Mouse (Mus musculus): ENCODE results near the gene Col18a1. TPM values are rescaled to one million over a fixed set of nuclear protein-coding genes. Genes with fewer than 3 reads are reported as not detected.

Gene Col18a1
- polyA plus RNA-seq, 1 experiment, result 402 TPM

DNA sequence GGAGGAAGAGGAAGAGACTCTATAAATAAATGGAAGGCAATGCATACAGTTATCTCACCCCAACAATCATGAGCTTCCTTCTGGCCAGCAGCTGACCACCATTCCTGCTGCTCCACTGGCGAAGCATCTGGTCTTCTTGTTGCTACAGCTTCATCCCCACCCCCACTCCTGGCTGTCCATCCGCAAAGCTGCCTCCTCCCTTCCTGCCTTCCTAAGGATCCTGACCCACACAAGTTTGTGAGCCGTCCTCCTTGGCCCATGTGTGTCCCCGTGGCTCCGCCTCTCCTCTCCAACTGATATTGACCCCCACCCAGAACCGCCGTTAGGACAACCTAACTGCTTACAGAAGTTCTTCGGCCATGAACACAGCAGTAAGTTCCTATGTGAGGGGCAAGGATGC lies 16.3 kb downstream of the Col18a1 start:
- no peak for TF ChIP-seq MAX (IDR thresholded peaks at IDR 0.05; ENCODE audit: low read depth)
- Histone ChIP-seq H3K4me3 (no peak overlapping the region), H3K79me2 (ENCODE audit: control insufficient read depth, insufficient read depth) (peaks cover 93% of the 10 kb centered on the region), H3K4me2 (ENCODE audit: low read depth) (no peak overlapping the region), H3ac (ENCODE audit: control insufficient read depth, insufficient read length) (no peak overlapping the region), H3K27me3 (ENCODE audit: control insufficient read depth, insufficient read depth, insufficient read length) (no peaks in the 10 kb centered on the region), H3K36me3 (ENCODE audit: control insufficient read depth, insufficient read depth) (peaks cover 13% of the 10 kb centered on the region)

DNA sequence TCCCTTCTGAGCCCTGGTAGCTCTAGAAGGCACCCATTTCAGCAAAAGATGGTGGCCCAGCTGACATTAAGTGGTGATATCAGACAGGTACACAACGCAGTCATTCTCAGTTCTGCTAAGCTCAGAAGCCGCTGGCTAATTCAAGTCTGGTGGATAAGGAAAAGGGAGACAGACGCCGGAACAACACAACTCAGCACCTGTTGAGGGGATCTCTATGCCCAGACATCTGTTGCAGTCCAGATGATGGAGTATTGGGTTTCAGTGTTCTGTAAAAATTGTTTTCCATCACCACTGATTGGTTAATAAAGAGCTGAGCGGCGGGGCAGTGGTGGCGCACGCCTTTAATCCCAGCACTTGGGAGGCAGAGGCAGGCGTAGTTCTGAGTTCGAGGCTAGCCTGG lies 18.8 kb downstream of the Col18a1 start:
- H3ac ChIP-seq (ENCODE audit: control insufficient read depth, insufficient read length), result no peak overlapping the region
- no peak overlapping the region for H3K4me3 ChIP-seq
- TF ChIP-seq CEBPB (IDR thresholded peaks at IDR 0.05; ENCODE audit: insufficient read depth, poor library complexity, severe bottlenecking) (no peak), TCF12 (IDR thresholded peaks at IDR 0.05; ENCODE audit: insufficient read depth, poor library complexity, severe bottlenecking) (peak; percentile 16), REST (IDR thresholded peaks at IDR 0.05; ENCODE audit: insufficient read depth, insufficient read length) (no peak), TCF3 (IDR thresholded peaks at IDR 0.05; ENCODE audit: insufficient read length, low read depth) (no peak), E2F4 (IDR thresholded peaks at IDR 0.05; ENCODE audit: insufficient read depth) (no peak), USF1 (IDR thresholded peaks at IDR 0.05; ENCODE audit: low read depth) (no peak), MAX (IDR thresholded peaks at IDR 0.05; ENCODE audit: low read depth) (no peak), SRF (IDR thresholded peaks at IDR 0.05; ENCODE audit: control insufficient read depth, insufficient read length, low read depth) (no peak), POLR2AphosphoS2 (IDR thresholded peaks at IDR 0.05; ENCODE audit: insufficient read length, low read depth) (no peak), MYOG (IDR thresholded peaks at IDR 0.05; ENCODE audit: control insufficient read depth in 1 of 3, insufficient read depth in 1 of 3, insufficient read length in 2 of 3, low read depth in 2 of 3) (peak in 1 of 3 experiments; percentile 54), MYOD1 (IDR thresholded peaks at IDR 0.05; ENCODE audit: control insufficient read depth in 1 of 3, insufficient read length in 2 of 3, low read depth in 2 of 3) (peak in 2 of 3 experiments; percentile 74 to 77)
- peaks cover 5% of the 10 kb centered on the region for H3K36me3 ChIP-seq (ENCODE audit: control insufficient read depth, insufficient read depth)
- H3K4me2 ChIP-seq (ENCODE audit: low read depth), result no peak overlapping the region
- H3K27me3 ChIP-seq (ENCODE audit: control insufficient read depth, insufficient read depth, insufficient read length), result no peaks in the 10 kb centered on the region
- peaks cover 93% of the 10 kb centered on the region for H3K79me2 ChIP-seq (ENCODE audit: control insufficient read depth, insufficient read depth)

DNA sequence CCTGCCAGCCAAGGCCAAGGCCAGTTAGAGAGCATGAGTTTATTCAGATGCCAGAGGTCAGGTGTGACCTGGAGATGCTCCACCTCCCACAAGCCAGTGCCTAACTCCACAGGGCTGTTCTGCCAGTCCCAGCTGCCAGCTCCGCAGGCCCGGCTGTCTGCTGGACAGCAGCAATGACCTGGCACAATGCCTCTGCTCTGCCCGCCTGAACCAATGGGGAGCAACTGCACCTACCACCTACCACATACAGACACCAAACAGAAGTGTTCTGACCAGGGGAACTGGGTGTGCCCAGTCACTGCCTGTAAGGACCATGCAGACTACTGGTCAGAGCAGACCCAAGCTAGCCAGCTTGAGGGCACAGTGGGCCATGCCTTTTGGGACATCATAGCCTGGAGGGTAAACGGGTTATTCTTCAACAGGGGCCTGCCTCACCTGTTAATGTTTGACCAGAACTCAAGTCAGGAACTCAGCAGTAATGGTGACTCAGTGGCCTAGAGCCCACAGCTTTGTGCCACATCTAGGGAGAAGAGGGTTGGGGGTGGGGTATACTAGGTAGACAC lies 19.4 kb downstream of the Col18a1 start:
- Histone ChIP-seq H3K27me3 (ENCODE audit: control insufficient read depth, insufficient read depth, insufficient read length) (no peaks in the 10 kb centered on the region), H3K4me2 (ENCODE audit: low read depth) (no peak overlapping the region), H3K36me3 (ENCODE audit: control insufficient read depth, insufficient read depth) (peaks cover 7% of the 10 kb centered on the region), H3K79me2 (ENCODE audit: control insufficient read depth, insufficient read depth) (peaks cover 93% of the 10 kb centered on the region), H3K4me3 (no peak overlapping the region), H3ac (ENCODE audit: control insufficient read depth, insufficient read length) (no peak overlapping the region)
- TF ChIP-seq MYOG (IDR thresholded peaks at IDR 0.05; ENCODE audit: control insufficient read depth in 1 of 3, insufficient read depth in 1 of 3, insufficient read length in 2 of 3, low read depth in 2 of 3) (peak in 2 of 3 experiments; percentile 50 to 85), TCF12 (IDR thresholded peaks at IDR 0.05; ENCODE audit: insufficient read depth, poor library complexity, severe bottlenecking) (peak; percentile 17), MYOD1 (IDR thresholded peaks at IDR 0.05; ENCODE audit: control insufficient read depth in 1 of 3, insufficient read length in 2 of 3, low read depth in 2 of 3) (peak in 2 of 3 experiments; percentile 34 to 79), MAX (IDR thresholded peaks at IDR 0.05; ENCODE audit: low read depth) (no peak), TCF3 (IDR thresholded peaks at IDR 0.05; ENCODE audit: insufficient read length, low read depth) (no peak), REST (IDR thresholded peaks at IDR 0.05; ENCODE audit: insufficient read depth, insufficient read length) (peak; percentile 53)

DNA sequence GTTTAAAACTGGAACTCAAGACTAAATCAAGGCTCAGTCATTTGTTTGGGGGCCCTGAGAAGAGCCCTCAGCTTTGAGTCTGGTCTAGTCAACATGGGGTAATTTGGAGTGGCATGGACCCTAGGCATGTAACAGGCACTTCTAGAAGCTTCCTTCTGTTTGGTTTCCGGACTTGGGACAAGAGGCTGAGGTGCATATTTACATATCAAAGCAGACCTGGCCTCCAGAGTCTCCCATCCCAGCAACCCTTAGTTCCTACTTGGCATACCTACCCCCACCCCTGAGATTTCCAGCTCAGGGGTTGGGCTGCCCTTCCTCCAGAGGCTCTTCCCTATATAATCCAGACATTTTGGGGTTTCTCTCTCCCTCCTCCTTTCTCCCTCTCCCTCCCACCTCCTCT lies 20.4 kb downstream of the Col18a1 start:
- Histone ChIP-seq H3K79me2 (ENCODE audit: control insufficient read depth, insufficient read depth) (peaks cover 93% of the 10 kb centered on the region), H3K36me3 (ENCODE audit: control insufficient read depth, insufficient read depth) (peaks cover 13% of the 10 kb centered on the region), H3K4me3 (no peak overlapping the region), H3ac (ENCODE audit: control insufficient read depth, insufficient read length) (no peak overlapping the region), H3K4me2 (ENCODE audit: low read depth) (no peak overlapping the region), H3K27me3 (ENCODE audit: control insufficient read depth, insufficient read depth, insufficient read length) (no peaks in the 10 kb centered on the region)
- TF ChIP-seq E2F4 (IDR thresholded peaks at IDR 0.05; ENCODE audit: insufficient read depth) (no peak), USF1 (IDR thresholded peaks at IDR 0.05; ENCODE audit: low read depth) (no peak), MAX (IDR thresholded peaks at IDR 0.05; ENCODE audit: low read depth) (no peak), CEBPB (IDR thresholded peaks at IDR 0.05; ENCODE audit: insufficient read depth, poor library complexity, severe bottlenecking) (no peak), POLR2A (IDR thresholded peaks at IDR 0.05; ENCODE audit: insufficient read length, low read depth) (no peak), TCF12 (IDR thresholded peaks at IDR 0.05; ENCODE audit: insufficient read depth, poor library complexity, severe bottlenecking) (no peak), REST (IDR thresholded peaks at IDR 0.05; ENCODE audit: insufficient read depth, insufficient read length) (no peak), POLR2AphosphoS2 (IDR thresholded peaks at IDR 0.05; ENCODE audit: insufficient read length, low read depth) (no peak), SRF (IDR thresholded peaks at IDR 0.05; ENCODE audit: control insufficient read depth, insufficient read length, low read depth) (no peak), TCF3 (IDR thresholded peaks at IDR 0.05; ENCODE audit: insufficient read length, low read depth) (no peak), MYOG (IDR thresholded peaks at IDR 0.05; ENCODE audit: control insufficient read depth in 1 of 3, insufficient read depth in 1 of 3, insufficient read length in 2 of 3, low read depth in 2 of 3) (no peak), MYOD1 (IDR thresholded peaks at IDR 0.05; ENCODE audit: control insufficient read depth in 1 of 3, insufficient read length in 2 of 3, low read depth in 2 of 3) (no peak)

DNA sequence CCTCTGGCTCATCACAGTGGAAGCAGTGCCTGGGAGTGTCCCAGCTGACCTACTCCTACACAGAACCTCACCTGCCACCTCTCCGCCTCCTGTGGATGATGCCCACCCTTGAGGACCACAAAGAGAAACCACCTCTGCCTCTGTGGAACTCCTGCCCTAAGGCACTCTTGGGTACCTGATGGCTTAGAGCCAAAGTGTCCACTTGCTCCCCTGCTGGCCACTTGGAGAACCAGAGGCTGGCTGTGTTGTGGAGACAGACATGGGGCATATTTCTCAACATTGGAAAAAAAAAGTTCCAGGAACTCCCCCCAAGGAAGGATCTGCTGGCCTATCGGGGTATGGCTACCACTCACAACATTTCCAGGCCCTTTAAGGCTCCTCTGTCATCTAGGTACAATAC lies 22.0 kb downstream of the Col18a1 start:
- no peak overlapping the region for H3ac ChIP-seq (ENCODE audit: control insufficient read depth, insufficient read length)
- no peak overlapping the region for H3K4me2 ChIP-seq (ENCODE audit: low read depth)
- peaks cover 12% of the 10 kb centered on the region for H3K36me3 ChIP-seq (ENCODE audit: control insufficient read depth, insufficient read depth)
- peaks cover 98% of the 10 kb centered on the region for H3K79me2 ChIP-seq (ENCODE audit: control insufficient read depth, insufficient read depth)
- TF ChIP-seq MAX (IDR thresholded peaks at IDR 0.05; ENCODE audit: low read depth), result no peak
- no peak for TF ChIP-seq TCF12 (IDR thresholded peaks at IDR 0.05; ENCODE audit: insufficient read depth, poor library complexity, severe bottlenecking)
- no peak for TF ChIP-seq TCF3 (IDR thresholded peaks at IDR 0.05; ENCODE audit: insufficient read length, low read depth)
- TF ChIP-seq SRF (IDR thresholded peaks at IDR 0.05; ENCODE audit: control insufficient read depth, insufficient read length, low read depth), result no peak
- no peak for TF ChIP-seq CEBPB (IDR thresholded peaks at IDR 0.05; ENCODE audit: insufficient read depth, poor library complexity, severe bottlenecking)
- no peak for TF ChIP-seq MYOG (IDR thresholded peaks at IDR 0.05; ENCODE audit: control insufficient read depth in 1 of 3, insufficient read depth in 1 of 3, insufficient read length in 2 of 3, low read depth in 2 of 3)
- no peak for TF ChIP-seq USF1 (IDR thresholded peaks at IDR 0.05; ENCODE audit: low read depth)
- no peak for TF ChIP-seq REST (IDR thresholded peaks at IDR 0.05; ENCODE audit: insufficient read depth, insufficient read length)
- no peak overlapping the region for H3K4me3 ChIP-seq
- no peaks in the 10 kb centered on the region for H3K27me3 ChIP-seq (ENCODE audit: control insufficient read depth, insufficient read depth, insufficient read length)

Measured in myocyte (in vitro differentiated cells).